Mouse (Mus musculus): ENCODE results near the gene Fgf11.

Fgf11 gene

GRCm38 (mm10) chr11:69801379-69801977, at the start of gene Fgf11:
Gene Fgf11 (minus strand): TSS chr11:69801857.
- no peak for DNase-seq

GRCm38 (mm10) chr11:69850754-69851153, 49.1 kb upstream of the Fgf11 start:
- DNase-seq = no peak

GRCm38 (mm10) chr11:69849884-69850283, 48.2 kb upstream of the Fgf11 start:
- no peak for DNase-seq

- DNase-seq = peak; percentile 19
These were observed 47.5 kb upstream of the Fgf11 start for GRCm38 (mm10) chr11:69849128-69849527.

- DNase-seq = no peak
These were observed 46.4 kb upstream of the Fgf11 start for GRCm38 (mm10) chr11:69848021-69848420.

- DNase-seq = peak; percentile 56
These were observed 45.4 kb upstream of the Fgf11 start for GRCm38 (mm10) chr11:69846738-69847688.

GRCm38 (mm10) chr11:69846198-69846680, 44.6 kb upstream of the Fgf11 start, which contains the start of gene Plscr3:
Gene Plscr3 (plus strand): TSS chr11:69846376.
- peak; percentile 94 for DNase-seq

- DNase-seq = peak; percentile 26
These were observed 37.1 kb upstream of the Fgf11 start for GRCm38 (mm10) chr11:69838714-69839104.

- peak; percentile 98 for DNase-seq
These were observed 36.5 kb upstream of the Fgf11 start, which contains the start of gene Tmem256 for GRCm38 (mm10) chr11:69837952-69838713. Gene Tmem256 (plus strand): TSS chr11:69838514.

GRCm38 (mm10) chr11:69837604-69837951, 35.9 kb upstream of the Fgf11 start, which contains the start of gene Nlgn2:
Gene Nlgn2 (minus strand): TSS chr11:69837784.
- DNase-seq = no peak

- no peak for DNase-seq
These were observed 35.3 kb upstream of the Fgf11 start for GRCm38 (mm10) chr11:69836703-69837576.

GRCm38 (mm10) chr11:69835966-69836335, 34.3 kb upstream of the Fgf11 start:
- DNase-seq = no peak

GRCm38 (mm10) chr11:69835326-69835965, 33.8 kb upstream of the Fgf11 start:
- no peak for DNase-seq

GRCm38 (mm10) chr11:69834001-69834549, 32.4 kb upstream of the Fgf11 start:
- peak; percentile 37 for DNase-seq

GRCm38 (mm10) chr11:69833554-69833953, 31.9 kb upstream of the Fgf11 start:
- DNase-seq = no peak

GRCm38 (mm10) chr11:69828832-69829231, 27.2 kb upstream of the Fgf11 start:
- DNase-seq = no peak

- no peak for DNase-seq
These were observed 21.8 kb upstream of the Fgf11 start for GRCm38 (mm10) chr11:69823456-69823855.

GRCm38 (mm10) chr11:69822080-69822479, 20.4 kb upstream of the Fgf11 start, which contains the start of gene Spem1:
Gene Spem1 (minus strand): TSS chr11:69822180.
- DNase-seq = no peak

GRCm38 (mm10) chr11:69818871-69819270, 17.2 kb upstream of the Fgf11 start:
- no peak for DNase-seq

GRCm38 (mm10) chr11:69818365-69818764, 16.7 kb upstream of the Fgf11 start, which contains the start of gene Spem2:
Gene Spem2 (minus strand): TSS chr11:69818465.
- DNase-seq = no peak

GRCm38 (mm10) chr11:69816520-69816919, 14.9 kb upstream of the Fgf11 start:
- no peak for DNase-seq

Data from lung, postnatal 36 days (tissue).